Mouse (Mus musculus) layer of hippocampus, adult 18-20 months (tissue): Measurements from ENCODE around the gene Gm884. TPM values are rescaled to one million over a fixed set of nuclear protein-coding genes. Genes with fewer than 3 reads are reported as not detected.

Source experiments
- DNase-seq, 2 experiments: peaks; one replicate each; pipeline ENCODE4 v3.0.0; 2022; ENCODE audit warnings: low spot score in 2 of 2
- long read RNA-seq: library from polyadenylated mRNA; stranded (forward); transcript quantifications from one replicate; pipeline ENCODE4 v2.0.0, GENCODE M21; 2021
- total RNA-seq, 2 experiments: library from RNA; stranded (reverse); gene quantifications; 2 replicates each; pipeline ENCODE4 v1.2.3; 2021

The Gm884 gene
- not detected for total RNA-seq
- long read RNA-seq = 0 reads

GRCm38 (mm10) chr11:103621040-103621439, at the start of gene Gm884:
Gm884 (minus strand) TSS chr11:103621140.
- DNase-seq = no peak

DNA sequence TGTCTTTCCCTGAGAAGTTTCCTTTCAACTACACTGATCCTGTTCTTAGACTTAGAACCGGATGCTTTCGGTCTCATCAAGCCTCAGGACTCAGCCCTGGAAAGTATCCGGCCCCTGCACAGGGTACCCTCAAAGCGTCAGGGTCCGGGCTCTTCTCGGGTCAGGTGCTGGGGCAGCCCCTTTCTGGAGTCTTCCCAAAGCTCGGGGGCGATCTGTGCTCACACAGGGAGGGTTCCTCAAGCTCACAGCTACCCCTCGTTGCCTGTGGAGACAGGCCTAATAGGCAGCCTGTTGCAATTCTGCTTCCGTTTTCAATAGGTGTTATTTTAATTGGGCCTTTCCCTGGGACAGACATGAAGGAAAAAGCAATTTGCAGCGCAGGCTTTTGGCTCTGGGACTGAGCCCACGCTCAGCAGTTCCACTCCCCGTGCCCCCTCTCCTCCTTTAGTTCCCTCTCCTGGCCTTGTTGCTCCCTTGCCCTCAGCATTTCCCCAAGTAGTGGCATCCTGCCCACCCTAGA, 46.0 kb upstream of the Gm884 start:
- DNase-seq = no peak

- DNase-seq = peak; percentile 79 to 85
Measured at GRCm38 (mm10) chr11:103666181-103666906, 45.4 kb upstream of the Gm884 start.

DNA sequence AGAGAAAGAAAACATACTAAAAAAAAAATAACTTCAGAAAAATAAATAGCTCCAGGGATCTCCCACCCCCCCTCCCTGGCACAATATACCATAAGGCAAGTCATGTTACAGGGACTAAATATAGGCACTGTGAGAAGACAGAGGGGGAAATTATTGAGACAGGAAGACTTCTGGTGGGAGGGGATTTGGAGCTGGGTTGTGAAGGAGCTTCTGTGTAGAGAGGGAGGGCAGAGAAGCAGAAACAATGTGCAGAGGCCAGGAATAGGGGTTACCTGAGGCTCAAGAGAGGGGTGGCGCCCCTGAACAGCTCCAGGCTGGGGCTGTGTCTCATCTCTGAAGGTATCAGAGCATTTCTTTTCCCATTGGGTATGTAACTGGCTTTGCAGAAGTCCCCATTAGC, 44.8 kb upstream of the Gm884 start:
- no peak for DNase-seq

- peak in 1 of 2 experiments; percentile 65 for DNase-seq
Measured at GRCm38 (mm10) chr11:103663119-103663518, 42.2 kb upstream of the Gm884 start.

GRCm38 (mm10) chr11:103662546-103662945, 41.6 kb upstream of the Gm884 start:
- peak; percentile 59 to 77 for DNase-seq

DNA sequence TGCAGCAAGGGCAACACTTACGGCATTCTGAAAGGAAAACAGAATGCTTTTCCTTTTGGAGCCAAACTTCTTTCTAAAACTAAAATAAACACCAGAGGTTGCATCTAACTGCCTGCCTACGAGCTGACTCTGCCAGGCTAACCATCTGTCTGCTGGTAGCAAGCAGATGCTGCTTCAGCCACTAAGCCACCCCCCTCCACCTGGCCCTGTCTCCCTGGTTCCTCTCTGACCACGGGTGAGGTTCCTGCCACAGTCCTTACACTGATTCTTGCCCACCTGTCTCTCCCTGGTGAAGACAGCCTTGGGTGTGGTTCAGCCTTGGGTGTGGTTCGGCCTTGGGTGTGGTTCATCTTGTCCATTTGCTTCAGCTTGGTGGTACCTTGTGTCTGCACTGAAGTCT, 40.9 kb upstream of the Gm884 start:
- peak; percentile 54 to 70 for DNase-seq

- DNase-seq = no peak
Measured at GRCm38 (mm10) chr11:103658189-103658588, 37.2 kb upstream of the Gm884 start.

GRCm38 (mm10) chr11:103656520-103656919, 35.6 kb upstream of the Gm884 start:
- DNase-seq = no peak

- DNase-seq = peak in 1 of 2 experiments; percentile 57
Measured at GRCm38 (mm10) chr11:103653359-103653965, 32.5 kb upstream of the Gm884 start.

DNA sequence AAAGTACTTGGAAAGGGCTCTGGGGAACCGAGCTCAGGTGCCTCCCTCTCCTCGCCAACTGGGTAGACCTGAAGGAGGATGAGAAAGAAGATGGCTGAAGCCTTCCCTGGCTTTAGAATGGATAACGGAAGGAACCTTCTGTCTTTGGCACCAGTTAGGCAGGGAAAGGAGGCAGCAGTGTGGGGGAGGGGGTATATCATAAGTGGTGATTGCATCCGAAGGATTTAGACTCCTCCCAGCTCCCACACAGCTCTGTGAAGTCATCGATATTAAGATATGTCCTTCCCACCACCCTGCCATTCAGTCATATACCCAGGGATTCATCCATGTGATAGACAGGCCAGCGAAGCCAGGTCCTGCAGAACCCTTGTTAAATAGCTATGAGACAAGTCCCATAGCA, 30.5 kb upstream of the Gm884 start:
- peak in 1 of 2 experiments; percentile 65 for DNase-seq

DNA sequence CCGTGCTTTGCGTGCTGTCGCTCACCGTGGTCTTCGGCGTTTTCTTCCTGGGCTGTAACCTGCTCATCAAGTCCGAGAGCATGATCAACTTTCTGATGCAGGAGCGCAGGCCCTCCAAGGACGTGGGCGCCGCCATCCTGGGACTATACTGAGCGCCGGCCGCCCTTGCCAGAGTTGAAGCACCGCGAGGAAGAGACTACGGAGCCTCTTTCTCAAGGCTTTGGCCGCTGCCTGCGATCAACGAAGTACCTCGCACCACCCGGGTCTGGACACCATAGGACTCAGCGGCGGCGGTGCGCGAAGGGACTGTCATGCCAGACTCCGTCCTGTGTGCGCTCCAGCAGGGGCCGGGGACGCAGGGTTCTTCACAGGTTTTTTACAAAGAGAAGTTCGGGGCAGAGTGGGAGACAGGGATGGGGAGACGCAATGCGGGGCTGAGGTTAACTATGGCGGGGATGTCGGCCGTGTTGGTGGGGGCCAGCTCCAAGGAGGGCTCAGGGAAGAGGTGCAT, 29.1 kb upstream of the Gm884 start:
- no peak for DNase-seq

DNA sequence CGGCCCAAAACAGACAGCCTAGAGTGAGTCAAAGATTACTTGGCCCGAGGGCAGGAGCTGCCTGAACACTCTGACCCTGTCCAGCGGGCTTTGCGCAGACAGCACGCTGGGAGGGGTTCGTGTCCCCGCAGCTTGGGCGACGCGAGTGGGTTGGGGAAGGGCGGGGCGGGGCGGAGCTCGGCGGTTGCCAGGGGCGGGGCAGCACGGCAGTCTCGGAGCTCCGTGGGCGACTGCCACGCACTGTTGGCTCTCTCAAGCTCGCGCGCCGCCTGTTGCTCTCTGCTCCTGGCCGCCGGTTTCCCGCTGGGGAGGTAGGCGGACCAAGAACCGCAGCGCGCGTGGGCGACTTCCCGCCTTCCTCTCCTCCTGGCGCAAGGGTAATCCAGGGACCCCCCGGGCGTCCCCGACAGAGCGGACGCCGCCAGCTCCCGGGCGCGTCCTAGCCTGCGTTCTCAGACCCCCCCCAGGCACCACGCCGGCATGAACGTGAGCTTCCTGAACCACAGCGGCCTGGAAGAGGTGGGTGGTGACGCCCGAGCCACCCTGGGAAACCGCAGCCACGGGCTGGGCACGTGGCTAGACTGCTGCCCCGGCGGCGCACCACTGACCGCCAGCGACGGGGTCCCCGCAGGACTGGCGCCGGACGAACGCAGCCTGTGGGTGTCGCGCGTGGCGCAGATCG, 28.5 kb upstream of the Gm884 start, which contains the start of gene Rprml:
TSS of gene Rprml (plus strand) at position 270 of the 682 bp plus-strand sequence.
- peak; percentile 86 to 94 for DNase-seq

- DNase-seq = peak in 1 of 2 experiments; percentile 76
Measured at GRCm38 (mm10) chr11:103648656-103649055, 27.7 kb upstream of the Gm884 start.

- no peak for DNase-seq
Measured at GRCm38 (mm10) chr11:103647921-103648620, 27.1 kb upstream of the Gm884 start.

GRCm38 (mm10) chr11:103646301-103646700, 25.4 kb upstream of the Gm884 start:
- no peak for DNase-seq

- no peak for DNase-seq
Measured at GRCm38 (mm10) chr11:103645731-103646130, 24.8 kb upstream of the Gm884 start.

DNA sequence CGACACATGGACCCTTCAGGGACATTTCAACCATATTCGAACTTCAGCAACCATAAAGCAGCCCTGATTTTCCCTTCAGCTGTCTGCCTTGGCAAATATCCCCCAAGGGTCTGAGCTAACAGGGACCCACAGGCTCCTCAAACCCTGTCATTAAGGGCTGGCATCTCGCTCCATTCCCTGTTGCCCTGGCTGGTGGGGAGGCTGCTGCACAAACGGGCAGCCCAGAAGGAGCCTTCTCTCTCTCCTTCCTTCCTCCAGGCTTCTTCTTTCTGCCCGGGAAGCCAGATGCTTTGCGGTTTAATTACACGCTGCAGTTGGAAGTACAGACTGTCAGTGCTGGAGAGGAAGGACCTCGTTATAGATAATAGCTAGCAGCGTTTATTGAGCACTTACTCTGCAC, 22.3 kb upstream of the Gm884 start:
- no peak for DNase-seq

- peak in 1 of 2 experiments; percentile 79 for DNase-seq
Measured at GRCm38 (mm10) chr11:103639407-103639946, 18.5 kb upstream of the Gm884 start.

- no peak for DNase-seq
Measured at GRCm38 (mm10) chr11:103638790-103639189, 17.9 kb upstream of the Gm884 start, which contains the start of gene Lyzl6. Lyzl6 (minus strand) TSS chr11:103638890.

GRCm38 (mm10) chr11:103636261-103636660, 15.3 kb upstream of the Gm884 start:
- no peak for DNase-seq
